13 mouse cellular contexts compared by ENCODE assay signal in genomic region chr6:93014534-93014933, GRCm38 (mm10).
DNase-seq lines count a peak whose midpoint lies in the region; ATAC-seq and TF ChIP-seq lines count a peak whose summit lies in the region.
"Had no signal": no experiment of that assay in that cellular context is flagged by ENCODE, and none has a peak within 500 bp of the region (broad histone marks: within the 10 kb centered on the region; RNA-seq: fewer than 3 reads in every experiment).

No protein-coding gene starts in this region.

- no peak for TF ChIP-seq CTCF in liver, adult 2 months (IDR thresholded peaks at IDR 0.05; ENCODE audit: low read depth, low read length)

- no peak overlapping the region for H3K27ac ChIP-seq in liver, adult 2 months (replicated peaks; ENCODE audit: insufficient read depth, low read depth, low read length)
- no peak overlapping the region for H3K27ac ChIP-seq in hindbrain, embryonic 13.5 days
- H3K27ac ChIP-seq: embryonic facial prominence, embryonic 13.5 days; midbrain, embryonic 13.5 days; neural tube, embryonic 13.5 days had no signal

- no peak overlapping the region for H3K4me2 ChIP-seq in hindbrain, embryonic 13.5 days
- H3K4me2 ChIP-seq: embryonic facial prominence, embryonic 13.5 days; midbrain, embryonic 13.5 days; neural tube, embryonic 13.5 days had no signal

- no peak for TF ChIP-seq POLR2A in liver, adult 2 months (IDR thresholded peaks at IDR 0.05; ENCODE audit: extremely low read depth, insufficient read depth, low read length)

- H3K79me2 ChIP-seq in liver, adult 2 months (ENCODE audit: control insufficient read depth, insufficient read depth, low read length), result no peaks in the 10 kb centered on the region

- WGBS in liver, adult 2 months, result 21% methylated on average over 1 of the region's 1 CpGs
- whole genome bisulfite sequencing in hindbrain, embryonic 13.5 days, result 80% methylated on average over 1 of the region's 1 CpGs

- DNase-seq in adrenal gland, postnatal 10 days, result peak; percentile 24
- no peak for DNase-seq in adrenal gland, postnatal 4 days (ENCODE audit: low spot score in 2 of 2)
- DNase-seq in adipocyte (ENCODE audit: low spot score), result peak; percentile 87
- DNase-seq in liver, adult 2 months (ENCODE audit: extremely low read depth, low read depth, low spot score), result peak; percentile 77
- DNase-seq in lung, postnatal 10 days, result peak; percentile 57
- DNase-seq in frontal cortex, postnatal 36 days (ENCODE audit: low spot score in 2 of 2), result no peak
- DNase-seq: heart, postnatal 36 days; right cerebral cortex, adult 18-20 months had no signal

- H3K9ac ChIP-seq in liver, adult 2 months (ENCODE audit: low read depth, low read length), result no peak overlapping the region
- no peak overlapping the region for H3K9ac ChIP-seq in hindbrain, embryonic 13.5 days
- H3K9ac ChIP-seq: embryonic facial prominence, embryonic 13.5 days; midbrain, embryonic 13.5 days; neural tube, embryonic 13.5 days had no signal

- H3K4me1 ChIP-seq in liver, adult 2 months (ENCODE audit: control insufficient read depth, insufficient read depth, low read length), result peaks cover 2% of the 10 kb centered on the region
- no peaks in the 10 kb centered on the region for H3K4me1 ChIP-seq in hindbrain, embryonic 13.5 days (replicated peaks)
- H3K4me1 ChIP-seq: midbrain, embryonic 13.5 days; neural tube, embryonic 13.5 days had no signal

- no peak overlapping the region for H3K4me3 ChIP-seq in liver, adult 2 months (ENCODE audit: insufficient read depth, low read depth, low read length)
- H3K4me3 ChIP-seq in hindbrain, embryonic 13.5 days, result no peak overlapping the region
- H3K4me3 ChIP-seq: embryonic facial prominence, embryonic 13.5 days; midbrain, embryonic 13.5 days; neural tube, embryonic 13.5 days had no signal

- ATAC-seq in activated CD4-positive, CD25-positive, alpha-beta regulatory T cell, adult 4 months, result no peak
- no peak for ATAC-seq in hindbrain, embryonic 13.5 days (ENCODE audit: low FRiP score)
- ATAC-seq: midbrain, embryonic 13.5 days had no signal

- H3K27me3 ChIP-seq in liver, adult 2 months (ENCODE audit: control insufficient read depth, insufficient read depth, low read length), result no peaks in the 10 kb centered on the region
- no peaks in the 10 kb centered on the region for H3K27me3 ChIP-seq in hindbrain, embryonic 13.5 days
- H3K27me3 ChIP-seq: embryonic facial prominence, embryonic 13.5 days; midbrain, embryonic 13.5 days; neural tube, embryonic 13.5 days had no signal

- no peaks in the 10 kb centered on the region for H3K36me3 ChIP-seq in liver, adult 2 months (ENCODE audit: control insufficient read depth, insufficient read depth, low read length)
- no peaks in the 10 kb centered on the region for H3K36me3 ChIP-seq in hindbrain, embryonic 13.5 days
- H3K36me3 ChIP-seq: embryonic facial prominence, embryonic 13.5 days; midbrain, embryonic 13.5 days; neural tube, embryonic 13.5 days had no signal

- no peaks in the 10 kb centered on the region for H3K9me3 ChIP-seq in hindbrain, embryonic 13.5 days
- H3K9me3 ChIP-seq: embryonic facial prominence, embryonic 13.5 days; midbrain, embryonic 13.5 days; neural tube, embryonic 13.5 days had no signal

Comparison
In these comparisons a context has a peak if more than half of its experiments do, and no peak if none do; other contexts are left out.
1. DNase-seq: peak in adrenal gland, postnatal 10 days (single experiment), adipocyte (single experiment), liver, adult 2 months (single experiment) and lung, postnatal 10 days (single experiment); none in adrenal gland, postnatal 4 days (0 of 2) and frontal cortex, postnatal 36 days (0 of 2).